Mouse (Mus musculus) layer of hippocampus, postnatal 10 days (tissue): Measurements from ENCODE around the gene Phf21a. TPM values are rescaled to one million over a fixed set of nuclear protein-coding genes. Genes with fewer than 3 reads are reported as not detected.

ENCODE experiments used
- DNase-seq, 2 experiments: peaks; one replicate each; pipeline ENCODE4 v3.0.0; 2021; ENCODE audit warnings: low spot score in 2 of 2
- total RNA-seq, 2 experiments: library from RNA; stranded (reverse); gene quantifications; 2 replicates each; pipeline ENCODE4 v1.2.3; 2021

Gene Phf21a
- total RNA-seq, 2 experiments from 2014 or later = 75.5 to 83.7 TPM

GRCm38 (mm10) chr2:92350686-92351085 lies 257.8 kb downstream of the Phf21a start:
- no peak for DNase-seq

GRCm38 (mm10) chr2:92353402-92353801 lies 260.5 kb downstream of the Phf21a start:
- DNase-seq = no peak

- DNase-seq = no peak
Measured at GRCm38 (mm10) chr2:92354224-92354623, 261.3 kb downstream of the Phf21a start.

- peak in 1 of 2 experiments; percentile 10 for DNase-seq
Measured at GRCm38 (mm10) chr2:92359301-92359700, 266.4 kb downstream of the Phf21a start.

- no peak for DNase-seq
Measured at GRCm38 (mm10) chr2:92360186-92360823, 267.4 kb downstream of the Phf21a start.

- DNase-seq = no peak
Measured at GRCm38 (mm10) chr2:92360893-92361292, 268.0 kb downstream of the Phf21a start.

GRCm38 (mm10) chr2:92361795-92362194 lies 268.9 kb downstream of the Phf21a start:
- no peak for DNase-seq

GRCm38 (mm10) chr2:92362571-92363228 lies 269.8 kb downstream of the Phf21a start:
- DNase-seq = no peak

- no peak for DNase-seq
Measured at GRCm38 (mm10) chr2:92364086-92364485, 271.2 kb downstream of the Phf21a start.

- no peak for DNase-seq
Measured at GRCm38 (mm10) chr2:92365568-92365967, 272.7 kb downstream of the Phf21a start.

- no peak for DNase-seq
Measured at GRCm38 (mm10) chr2:92367383-92368029, 274.6 kb downstream of the Phf21a start.

GRCm38 (mm10) chr2:92370375-92370774 lies 277.5 kb downstream of the Phf21a start:
- DNase-seq = no peak

- no peak for DNase-seq
Measured at GRCm38 (mm10) chr2:92370821-92371805, 278.2 kb downstream of the Phf21a start.

GRCm38 (mm10) chr2:92371971-92372690 lies 279.2 kb downstream of the Phf21a start:
- no peak for DNase-seq

GRCm38 (mm10) chr2:92372767-92373436 lies 280.0 kb downstream of the Phf21a start:
- no peak for DNase-seq

- no peak for DNase-seq
Measured at GRCm38 (mm10) chr2:92373437-92373813, 280.5 kb downstream of the Phf21a start.

GRCm38 (mm10) chr2:92374514-92374913 lies 281.6 kb downstream of the Phf21a start, which contains the start of the genes Pex16 and Large2:
Gene Pex16, plus strand, starts transcription at chr2:92374676.
Gene Large2, minus strand, starts transcription at chr2:92374869.
- no peak for DNase-seq

- peak; percentile 91 to 92 for DNase-seq
Measured at GRCm38 (mm10) chr2:92375099-92375623, 282.2 kb downstream of the Phf21a start.

- no peak for DNase-seq
Measured at GRCm38 (mm10) chr2:92375788-92376187, 282.9 kb downstream of the Phf21a start.

- no peak for DNase-seq
Measured at GRCm38 (mm10) chr2:92376300-92376699, 283.4 kb downstream of the Phf21a start.
